Mouse (Mus musculus): ENCODE data around the gene Fry.

Fry gene

GRCm38 (mm10) chr5:150173869-150174268 lies 55.4 kb downstream of the Fry start:
- no peak for DNase-seq (ENCODE audit: low spot score in 2 of 2)

- DNase-seq (ENCODE audit: low spot score in 2 of 2): no peak
These were observed 56.5 kb downstream of the Fry start for GRCm38 (mm10) chr5:150174950-150175349.

GRCm38 (mm10) chr5:150176251-150177015 lies 58.0 kb downstream of the Fry start:
- DNase-seq (ENCODE audit: low spot score in 2 of 2): no peak

- no peak for DNase-seq (ENCODE audit: low spot score in 2 of 2)
These were observed 59.3 kb downstream of the Fry start for GRCm38 (mm10) chr5:150177757-150178156.

GRCm38 (mm10) chr5:150178194-150178801 lies 59.9 kb downstream of the Fry start:
- DNase-seq (ENCODE audit: low spot score in 2 of 2): no peak

GRCm38 (mm10) chr5:150180985-150181607 lies 62.7 kb downstream of the Fry start:
- DNase-seq (ENCODE audit: low spot score in 2 of 2): no peak

GRCm38 (mm10) chr5:150184959-150185358 lies 66.5 kb downstream of the Fry start:
- no peak for DNase-seq (ENCODE audit: low spot score in 2 of 2)

GRCm38 (mm10) chr5:150186121-150186520 lies 67.7 kb downstream of the Fry start:
- no peak for DNase-seq (ENCODE audit: low spot score in 2 of 2)

- no peak for DNase-seq (ENCODE audit: low spot score in 2 of 2)
These were observed 68.2 kb downstream of the Fry start for GRCm38 (mm10) chr5:150186676-150187075.

GRCm38 (mm10) chr5:150188031-150188430 lies 69.6 kb downstream of the Fry start:
- no peak for DNase-seq (ENCODE audit: low spot score in 2 of 2)

GRCm38 (mm10) chr5:150190454-150191358 lies 72.3 kb downstream of the Fry start:
- DNase-seq (ENCODE audit: low spot score in 2 of 2): no peak

- peak; percentile 34 to 75 for DNase-seq (ENCODE audit: low spot score in 2 of 2)
These were observed 77.2 kb downstream of the Fry start for GRCm38 (mm10) chr5:150195514-150196210.

GRCm38 (mm10) chr5:150196211-150196585 lies 77.8 kb downstream of the Fry start:
- DNase-seq (ENCODE audit: low spot score in 2 of 2): no peak

- DNase-seq (ENCODE audit: low spot score in 2 of 2): no peak
These were observed 78.5 kb downstream of the Fry start for GRCm38 (mm10) chr5:150196881-150197311.

- DNase-seq (ENCODE audit: low spot score in 2 of 2): no peak
These were observed 88.3 kb downstream of the Fry start for GRCm38 (mm10) chr5:150206749-150207148.

- DNase-seq (ENCODE audit: low spot score in 2 of 2): no peak
These were observed 89.2 kb downstream of the Fry start for GRCm38 (mm10) chr5:150207596-150207995.

- no peak for DNase-seq (ENCODE audit: low spot score in 2 of 2)
These were observed 89.6 kb downstream of the Fry start for GRCm38 (mm10) chr5:150208009-150208408.

- no peak for DNase-seq (ENCODE audit: low spot score in 2 of 2)
These were observed 95.6 kb downstream of the Fry start for GRCm38 (mm10) chr5:150214081-150214480.

- no peak for DNase-seq (ENCODE audit: low spot score in 2 of 2)
These were observed 97.6 kb downstream of the Fry start for GRCm38 (mm10) chr5:150216066-150216465.

GRCm38 (mm10) chr5:150219457-150219856 lies 101.0 kb downstream of the Fry start:
- DNase-seq (ENCODE audit: low spot score in 2 of 2): no peak

- DNase-seq (ENCODE audit: low spot score in 2 of 2): peak; percentile 23 to 34
These were observed 101.9 kb downstream of the Fry start for GRCm38 (mm10) chr5:150220333-150220732.
